Comparison of ENCODE assay signal across 20 mouse cellular contexts in the genomic region with DNA sequence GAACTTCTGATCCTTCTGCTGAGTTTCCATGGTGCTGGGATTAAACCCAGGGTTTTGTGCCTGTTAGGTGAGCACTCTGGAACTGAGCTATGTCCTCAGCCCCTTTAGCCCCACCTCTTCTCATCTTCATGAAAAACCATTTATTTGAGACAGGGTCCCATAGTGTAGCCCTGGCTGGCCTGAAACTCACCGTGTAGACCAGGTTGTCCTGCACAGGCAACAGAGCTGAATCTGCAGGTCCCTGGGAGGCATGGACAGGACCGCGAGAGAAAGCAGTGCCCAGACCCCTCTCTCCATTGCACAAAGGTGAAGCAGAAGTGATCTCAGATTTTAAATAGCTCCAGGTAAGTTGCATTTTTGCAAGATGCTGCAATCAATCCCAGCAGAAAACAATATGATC. TPM values are rescaled to one million over a fixed set of nuclear protein-coding genes. Genes with fewer than 3 reads are reported as not detected.
DNase-seq lines count a peak whose midpoint lies in the region; ATAC-seq and TF ChIP-seq lines count a peak whose summit lies in the region.
"Had no signal": no experiment of that assay in that cellular context is flagged by ENCODE, and none has a peak within 500 bp of the region (broad histone marks: within the 10 kb centered on the region; RNA-seq: fewer than 3 reads in every experiment).

No protein-coding gene starts in this region.

- intact Hi-C loops in left cerebral cortex, adult 2 months (cut with DNase I) = loop anchor here (2.0 kb wide), 1 partner anchor 79 kb away; no protein-coding TSS in a partner anchor
- intact Hi-C loops in left cerebral cortex, postnatal 14 days (cut with DNase I) = no loop called here

- 0 out of 2 replicates have a peak overlapping the region, but pooled peaks have one; percentile 53 for H3K27ac ChIP-seq in hindbrain, embryonic 15.5 days (replicated peaks)
- no peak overlapping the region for H3K27ac ChIP-seq in hindbrain, embryonic 13.5 days
- H3K27ac ChIP-seq in left cerebral cortex, adult 2 months = peak overlapping the region; percentile 24; the same call in 1 of the 2 replicates
- peak overlapping the region; percentile 61 for H3K27ac ChIP-seq in neural tube, embryonic 15.5 days (replicated peaks)
- H3K27ac ChIP-seq: embryonic facial prominence, embryonic 12.5 days; forebrain, embryonic 12.5 days had no signal

- no peak overlapping the region for H3K4me3 ChIP-seq in hindbrain, embryonic 15.5 days
- H3K4me3 ChIP-seq in hindbrain, embryonic 13.5 days = no peak overlapping the region
- no peak overlapping the region for H3K4me3 ChIP-seq in left cerebral cortex, adult 2 months
- no peak overlapping the region for H3K4me3 ChIP-seq in neural tube, embryonic 15.5 days (replicated peaks)
- H3K4me3 ChIP-seq: embryonic facial prominence, embryonic 12.5 days; forebrain, embryonic 12.5 days; heart, embryonic 12.5 days had no signal

- H3K4me2 ChIP-seq in hindbrain, embryonic 15.5 days = no peak overlapping the region
- H3K4me2 ChIP-seq in hindbrain, embryonic 13.5 days = no peak overlapping the region
- H3K4me2 ChIP-seq in neural tube, embryonic 15.5 days = no peak overlapping the region
- H3K4me2 ChIP-seq: embryonic facial prominence, embryonic 12.5 days; forebrain, embryonic 12.5 days; heart, embryonic 12.5 days had no signal

- H3K27me3 ChIP-seq in hindbrain, embryonic 15.5 days = no peaks in the 10 kb centered on the region
- no peaks in the 10 kb centered on the region for H3K27me3 ChIP-seq in hindbrain, embryonic 13.5 days
- no peaks in the 10 kb centered on the region for H3K27me3 ChIP-seq in neural tube, embryonic 15.5 days (replicated peaks)
- H3K27me3 ChIP-seq: embryonic facial prominence, embryonic 12.5 days; forebrain, embryonic 12.5 days; heart, embryonic 12.5 days had no signal

- H3K9me3 ChIP-seq in hindbrain, embryonic 15.5 days = no peaks in the 10 kb centered on the region
- no peaks in the 10 kb centered on the region for H3K9me3 ChIP-seq in hindbrain, embryonic 13.5 days
- no peaks in the 10 kb centered on the region for H3K9me3 ChIP-seq in neural tube, embryonic 15.5 days (replicated peaks)
- H3K9me3 ChIP-seq: embryonic facial prominence, embryonic 12.5 days; forebrain, embryonic 12.5 days; G1E; heart, embryonic 12.5 days had no signal

- no peak for ATAC-seq in hindbrain, embryonic 15.5 days (ENCODE audit: low FRiP score, low read depth)
- no peak for ATAC-seq in hindbrain, embryonic 13.5 days (ENCODE audit: low FRiP score)
- ATAC-seq in neural tube, embryonic 15.5 days (ENCODE audit: low FRiP score) = no peak
- ATAC-seq: CD4-positive, CD25-positive, alpha-beta regulatory T cell, adult 4 months; forebrain, postnatal 0 days; intestine, embryonic 16.5 days had no signal

- H3K36me3 ChIP-seq in hindbrain, embryonic 15.5 days = peaks cover 20% of the 10 kb centered on the region
- H3K36me3 ChIP-seq in hindbrain, embryonic 13.5 days = peaks cover 38% of the 10 kb centered on the region
- H3K36me3 ChIP-seq in neural tube, embryonic 15.5 days = peaks cover 34% of the 10 kb centered on the region

- 91% methylated on average over 3 of the region's 3 CpGs for WGBS in hindbrain, embryonic 15.5 days
- WGBS in hindbrain, embryonic 13.5 days = 89% methylated on average over 3 of the region's 3 CpGs
- 90% methylated on average over 3 of the region's 3 CpGs for WGBS in neural tube, embryonic 15.5 days

- H3K4me1 ChIP-seq in hindbrain, embryonic 15.5 days (replicated peaks) = no peaks in the 10 kb centered on the region
- no peaks in the 10 kb centered on the region for H3K4me1 ChIP-seq in hindbrain, embryonic 13.5 days (replicated peaks)
- H3K4me1 ChIP-seq in neural tube, embryonic 15.5 days = no peaks in the 10 kb centered on the region
- H3K4me1 ChIP-seq: embryonic facial prominence, embryonic 12.5 days; forebrain, embryonic 12.5 days; heart, embryonic 12.5 days had no signal

- TF ChIP-seq CTCF in left cerebral cortex, adult 2 months (IDR thresholded peaks at IDR 0.05) = no peak

- DNase-seq in adrenal gland, adult 2 months = peak; percentile 35
- DNase-seq in adrenal gland, adult 18-20 months (ENCODE audit: low spot score in 2 of 2) = no peak
- DNase-seq in left cerebral cortex, adult 2 months (ENCODE audit: extremely low spot score in 1 of 2, low spot score in 2 of 2) = no peak
- DNase-seq in left cerebral cortex, postnatal 14 days (ENCODE audit: low spot score in 2 of 2) = no peak
- no peak for DNase-seq in neural tube, embryonic 10.5 days (ENCODE audit: extremely low spot score, low spot score)
- DNase-seq: adrenal gland, postnatal 14 days; B cell, adult 2 months; cerebellum, adult 11-12 months; cerebellum, adult 9-10 months; gastrocnemius, postnatal 14 days had no signal

- H3K9ac ChIP-seq in hindbrain, embryonic 15.5 days = no peak overlapping the region
- H3K9ac ChIP-seq in hindbrain, embryonic 13.5 days = no peak overlapping the region
- no peak overlapping the region for H3K9ac ChIP-seq in neural tube, embryonic 15.5 days (replicated peaks)
- H3K9ac ChIP-seq: embryonic facial prominence, embryonic 12.5 days; forebrain, embryonic 12.5 days; forebrain, postnatal 0 days; heart, embryonic 12.5 days had no signal

RNA-seq across cellular contexts. Expression of a gene that starts 29.2 kb away (rescaled TPM):
- total RNA-seq in adrenal gland, adult 2 months (2021) = 100 to 1,000 TPM; 136 to 390 TPM
- polyA plus RNA-seq in adrenal gland, adult 2 months (2012; rRNA removed) = 14.5 and 24.4 TPM in 2 replicates
- total RNA-seq in adrenal gland, adult 18-20 months (2021) = 100 to 1,000 TPM; 230 to 477 TPM
- 156 and 158 TPM in 2 replicates for polyA plus RNA-seq in hindbrain, embryonic 15.5 days (2015; fragmentation: Nextera tagmentation; extraction: Ambion mirVana)
- 190 and 200 TPM in 2 replicates for polyA plus RNA-seq in hindbrain, embryonic 13.5 days (2015; fragmentation: Nextera tagmentation; extraction: Ambion mirVana)
- 10 to 100 TPM; 50.2 to 50.3 TPM for total RNA-seq in left cerebral cortex, adult 2 months (2021)
- 10 to 100 TPM; 62.8 to 67.1 TPM for total RNA-seq in left cerebral cortex, postnatal 14 days (2021)
- 168 and 169 TPM in 2 replicates for polyA plus RNA-seq in neural tube, embryonic 15.5 days (2015; fragmentation: Nextera tagmentation; extraction: Ambion mirVana)
